In the genomic region with DNA sequence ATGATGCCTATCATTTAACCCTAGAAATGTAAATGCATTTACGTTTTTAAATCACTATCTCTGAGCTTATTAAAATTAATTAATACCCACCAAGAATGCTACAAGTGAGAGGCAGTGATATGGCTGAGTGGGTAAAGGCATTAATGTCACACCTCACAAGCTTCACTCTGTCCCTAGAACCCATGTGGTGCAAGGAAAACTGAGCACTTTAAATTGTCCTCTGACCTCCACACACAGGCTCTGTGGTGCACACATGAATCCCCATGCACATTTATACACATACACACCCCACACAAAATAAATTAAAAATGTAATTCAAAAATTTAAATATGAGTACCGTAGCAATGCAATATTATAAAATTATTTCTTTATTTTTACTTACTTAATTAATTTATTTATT, we compare ENCODE assay signal across 19 mouse cellular contexts.
DNase-seq lines count a peak whose midpoint lies in the region; ATAC-seq and TF ChIP-seq lines count a peak whose summit lies in the region.
"Had no signal": no experiment of that assay in that cellular context is flagged by ENCODE, and none has a peak within 500 bp of the region (broad histone marks: within the 10 kb centered on the region; RNA-seq: fewer than 3 reads in every experiment).

No protein-coding gene starts in this region.

- no peak overlapping the region for H3K4me3 ChIP-seq in forebrain, embryonic 13.5 days
- H3K4me3 ChIP-seq in forebrain, postnatal 0 days (ENCODE audit: low read depth, low read length) = no peak overlapping the region
- H3K4me3 ChIP-seq in midbrain, embryonic 11.5 days (ENCODE audit: low read depth, low read length) = no peak overlapping the region
- no peak overlapping the region for H3K4me3 ChIP-seq in midbrain, embryonic 13.5 days (replicated peaks)
- H3K4me3 ChIP-seq in midbrain, embryonic 16.5 days (ENCODE audit: low read depth, low read length) = no peak overlapping the region
- no peak overlapping the region for H3K4me3 ChIP-seq in midbrain, embryonic 10.5 days
- H3K4me3 ChIP-seq: embryonic facial prominence, embryonic 13.5 days; embryonic facial prominence, embryonic 15.5 days; erythroblast, embryonic 14.5 days had no signal

- H3K36me3 ChIP-seq in forebrain, embryonic 13.5 days (ENCODE audit: poor library complexity, severe bottlenecking) = no peaks in the 10 kb centered on the region
- H3K36me3 ChIP-seq in forebrain, postnatal 0 days (ENCODE audit: insufficient read depth) = no peaks in the 10 kb centered on the region
- H3K36me3 ChIP-seq in midbrain, embryonic 11.5 days (ENCODE audit: control insufficient read depth, insufficient read depth, low read length) = no peaks in the 10 kb centered on the region
- no peaks in the 10 kb centered on the region for H3K36me3 ChIP-seq in midbrain, embryonic 13.5 days
- H3K36me3 ChIP-seq in midbrain, embryonic 16.5 days (ENCODE audit: control insufficient read depth, insufficient read depth, low read length) = no peaks in the 10 kb centered on the region
- no peaks in the 10 kb centered on the region for H3K36me3 ChIP-seq in midbrain, embryonic 10.5 days
- H3K36me3 ChIP-seq: embryonic facial prominence, embryonic 13.5 days; embryonic facial prominence, embryonic 15.5 days had no signal

- DNase-seq in forebrain, postnatal 0 days = no peak
- DNase-seq in midbrain, embryonic 11.5 days (ENCODE audit: low spot score, missing footprints) = no peak
- no peak for DNase-seq in midbrain, embryonic 10.5 days (ENCODE audit: low spot score)
- DNase-seq: adrenal gland, adult 2 months; adrenal gland, postnatal 10 days; adrenal gland, postnatal 25 days; cerebellum, adult 11 months; cerebellum, adult 18-20 months; cerebellum, adult 8-10 months; cerebellum, adult 9-11 months; cerebellum, postnatal 14 days; cerebellum, postnatal 36 days; embryo, embryonic 11 days had no signal

- no peak overlapping the region for H3K9ac ChIP-seq in forebrain, embryonic 13.5 days
- no peak overlapping the region for H3K9ac ChIP-seq in forebrain, postnatal 0 days
- no peak overlapping the region for H3K9ac ChIP-seq in midbrain, embryonic 11.5 days (ENCODE audit: low read length)
- no peak overlapping the region for H3K9ac ChIP-seq in midbrain, embryonic 13.5 days (replicated peaks)
- no peak overlapping the region for H3K9ac ChIP-seq in midbrain, embryonic 16.5 days (ENCODE audit: low read depth, low read length)
- H3K9ac ChIP-seq: embryonic facial prominence, embryonic 13.5 days; embryonic facial prominence, embryonic 15.5 days had no signal

- peak; percentile 55; the same call in 1 of the 2 replicates for ATAC-seq in forebrain, embryonic 13.5 days
- ATAC-seq in forebrain, postnatal 0 days = no peak
- ATAC-seq in midbrain, embryonic 11.5 days (ENCODE audit: low FRiP score) = peak; percentile 58; the same call in 1 of the 2 replicates
- no peak; the same call in 1 of the 2 replicates for ATAC-seq in midbrain, embryonic 13.5 days
- peak; percentile 64 for ATAC-seq in midbrain, embryonic 16.5 days

- 81% methylated on average over 2 of the region's 2 CpGs for WGBS in forebrain, embryonic 13.5 days
- WGBS in forebrain, postnatal 0 days = 75% methylated on average over 2 of the region's 2 CpGs
- 81% methylated on average over 2 of the region's 2 CpGs for WGBS in midbrain, embryonic 11.5 days
- WGBS in midbrain, embryonic 13.5 days = 69% methylated on average over 2 of the region's 2 CpGs
- WGBS in midbrain, embryonic 16.5 days = 73% methylated on average over 2 of the region's 2 CpGs
- WGBS in midbrain, embryonic 10.5 days = 88% methylated on average over 2 of the region's 2 CpGs

- TF ChIP-seq CTCF in forebrain, postnatal 0 days (IDR thresholded peaks at IDR 0.05; ENCODE audit: low read depth) = no peak

- H3K4me2 ChIP-seq in forebrain, embryonic 13.5 days = no peak overlapping the region
- H3K4me2 ChIP-seq in forebrain, postnatal 0 days (ENCODE audit: low read depth) = no peak overlapping the region
- no peak overlapping the region for H3K4me2 ChIP-seq in midbrain, embryonic 11.5 days
- H3K4me2 ChIP-seq in midbrain, embryonic 13.5 days (replicated peaks) = no peak overlapping the region
- H3K4me2 ChIP-seq in midbrain, embryonic 16.5 days (ENCODE audit: low read length) = no peak overlapping the region
- H3K4me2 ChIP-seq: embryonic facial prominence, embryonic 13.5 days; embryonic facial prominence, embryonic 15.5 days had no signal

- H3K9me3 ChIP-seq in forebrain, embryonic 13.5 days (replicated peaks) = no peaks in the 10 kb centered on the region
- H3K9me3 ChIP-seq in forebrain, postnatal 0 days (ENCODE audit: low read length) = no peaks in the 10 kb centered on the region
- H3K9me3 ChIP-seq in midbrain, embryonic 11.5 days (ENCODE audit: control insufficient read depth, low read length) = no peaks in the 10 kb centered on the region
- no peaks in the 10 kb centered on the region for H3K9me3 ChIP-seq in midbrain, embryonic 13.5 days
- H3K9me3 ChIP-seq in midbrain, embryonic 16.5 days (replicated peaks; ENCODE audit: control insufficient read depth, low read length, poor library complexity, severe bottlenecking) = no peaks in the 10 kb centered on the region
- no peaks in the 10 kb centered on the region for H3K9me3 ChIP-seq in midbrain, embryonic 10.5 days (replicated peaks)
- H3K9me3 ChIP-seq: embryonic facial prominence, embryonic 13.5 days; embryonic facial prominence, embryonic 15.5 days had no signal

- no peak overlapping the region for H3K27ac ChIP-seq in forebrain, embryonic 13.5 days
- H3K27ac ChIP-seq in forebrain, postnatal 0 days (ENCODE audit: low read depth, low read length) = no peak overlapping the region
- H3K27ac ChIP-seq in midbrain, embryonic 11.5 days (ENCODE audit: low read depth, low read length) = no peak overlapping the region
- H3K27ac ChIP-seq in midbrain, embryonic 13.5 days = no peak overlapping the region
- no peak overlapping the region for H3K27ac ChIP-seq in midbrain, embryonic 16.5 days (ENCODE audit: low read length)
- no peak overlapping the region for H3K27ac ChIP-seq in midbrain, embryonic 10.5 days (replicated peaks)
- H3K27ac ChIP-seq: embryonic facial prominence, embryonic 13.5 days; embryonic facial prominence, embryonic 15.5 days had no signal

- peaks cover 9% of the 10 kb centered on the region for H3K4me1 ChIP-seq in forebrain, embryonic 13.5 days
- H3K4me1 ChIP-seq in forebrain, postnatal 0 days (ENCODE audit: insufficient read depth) = peaks cover 4% of the 10 kb centered on the region; the same call in 1 of the 2 replicates
- H3K4me1 ChIP-seq in midbrain, embryonic 11.5 days (ENCODE audit: control insufficient read depth, insufficient read depth, low read length) = peaks cover 11% of the 10 kb centered on the region; the same call in 1 of the 2 replicates
- peaks cover 14% of the 10 kb centered on the region for H3K4me1 ChIP-seq in midbrain, embryonic 13.5 days (replicated peaks)
- peaks cover 8% of the 10 kb centered on the region; the same call in 1 of the 2 replicates for H3K4me1 ChIP-seq in midbrain, embryonic 16.5 days (ENCODE audit: control insufficient read depth, insufficient read depth, low read length)
- H3K4me1 ChIP-seq in midbrain, embryonic 10.5 days = peaks cover 16% of the 10 kb centered on the region
- H3K4me1 ChIP-seq: embryonic facial prominence, embryonic 13.5 days; embryonic facial prominence, embryonic 15.5 days had no signal

- no peaks in the 10 kb centered on the region for H3K27me3 ChIP-seq in forebrain, embryonic 13.5 days
- no peaks in the 10 kb centered on the region for H3K27me3 ChIP-seq in forebrain, postnatal 0 days (ENCODE audit: insufficient read depth, low read length)
- H3K27me3 ChIP-seq in midbrain, embryonic 11.5 days (ENCODE audit: control insufficient read depth, insufficient read depth, low read length) = no peaks in the 10 kb centered on the region
- no peaks in the 10 kb centered on the region for H3K27me3 ChIP-seq in midbrain, embryonic 13.5 days
- no peaks in the 10 kb centered on the region for H3K27me3 ChIP-seq in midbrain, embryonic 16.5 days (ENCODE audit: control insufficient read depth, insufficient read depth, low read depth, low read length)
- H3K27me3 ChIP-seq in midbrain, embryonic 10.5 days (ENCODE audit: low read depth, poor library complexity, severe bottlenecking) = no peaks in the 10 kb centered on the region
- H3K27me3 ChIP-seq: embryonic facial prominence, embryonic 13.5 days; embryonic facial prominence, embryonic 15.5 days had no signal

Comparison
In these comparisons a context has a peak if more than half of its experiments do, and no peak if none do; other contexts are left out.
1. ATAC-seq: peak in forebrain, embryonic 13.5 days (single experiment), midbrain, embryonic 11.5 days (single experiment) and midbrain, embryonic 16.5 days (single experiment); none in forebrain, postnatal 0 days (single experiment) and midbrain, embryonic 13.5 days (single experiment).